Mouse (Mus musculus) G1E (cell line): ENCODE data around the gene Ubc. TPM values are rescaled to one million over a fixed set of nuclear protein-coding genes. Genes with fewer than 3 reads are reported as not detected.

Experiments used
- ATAC-seq: 2 replicates; pipeline ENCODE4 v1.8.0; 2016; ENCODE audit warnings: mild to moderate bottlenecking; ENCODE audit not compliant: insufficient number of reproducible peaks, poor library complexity, low FRiP score, severe bottlenecking; ENCODE audit errors: extremely low read depth
- DNase-seq: peaks from one replicate; pipeline ENCODE4 v3.0.0; 2012; ENCODE audit warnings: low spot score
- H3K27me3 ChIP-seq: 2 replicates; pipeline ENCODE4 v1.6.1; 2012; ENCODE audit warnings: mild to moderate bottlenecking, low read length, inconsistent platforms; ENCODE audit not compliant: insufficient read depth
- H3K36me3 ChIP-seq: replicated peaks from 2 replicates; pipeline ENCODE3; 2012; ENCODE audit warnings: mild to moderate bottlenecking, inconsistent platforms
- H3K4me1 ChIP-seq: 2 replicates; pipeline ENCODE4 v1.6.1; 2012; ENCODE audit warnings: low read depth, low read length, inconsistent platforms, mixed read lengths; ENCODE audit not compliant: insufficient read depth
- H3K4me3 ChIP-seq: 2 replicates; pipeline ENCODE4 v1.5.1; 2012; ENCODE audit warnings: low read depth, mild to moderate bottlenecking, inconsistent platforms, low read length, moderate library complexity, mixed read lengths
- H3K9me3 ChIP-seq: replicated peaks from 2 replicates; pipeline ENCODE4 v1.6.1; 2012; ENCODE audit warnings: inconsistent platforms
- CTCF ChIP-seq: IDR thresholded peaks from 2 replicates; pipeline ENCODE4 v1.5.1; 2012; ENCODE audit warnings: low read depth, low read length, inconsistent platforms, mixed read lengths
- GATA1 ChIP-seq: IDR thresholded peaks from 2 replicates; pipeline ENCODE4 v1.6.1; 2012; ENCODE audit warnings: borderline replicate concordance, low read length, inconsistent platforms, mixed read lengths
- GATA2 ChIP-seq: IDR thresholded peaks from 2 replicates; pipeline ENCODE4 v1.6.1; 2012; ENCODE audit warnings: low read depth, low read length, inconsistent platforms, borderline replicate concordance
- POLR2AphosphoS5 ChIP-seq: IDR thresholded peaks from 2 replicates; pipeline ENCODE4 v1.6.1; 2012; ENCODE audit warnings: low read depth, low read length, inconsistent platforms; ENCODE audit not compliant: insufficient replicate concordance
- TAL1 ChIP-seq: conservative IDR thresholded peaks from 2 replicates; pipeline ENCODE4 v1.6.1; 2012; ENCODE audit warnings: low read depth, low read length, inconsistent platforms, mixed read lengths
- polyA plus RNA-seq: library from polyadenylated mRNA; stranded (reverse); fragments of >175 nt; gene quantifications from 2 replicates; pipeline ENCODE4 v1.2.3, GENCODE M21; 2012
- total RNA-seq, 2 experiments: library from RNA; stranded (forward) in 1 of 2; stranded (reverse) in 1 of 2; fragments of 200-1000 nt in 1 of 2; fragments of >200 nt in 1 of 2; fragmentation: Nextera tagmentation in 1 of 2; gene quantifications; 2 replicates each; pipeline ENCODE4 v1.2.3; 2014 to 2017

Ubc gene
- total and polyA plus RNA-seq, 3 experiments = 92.4 to 495 (median 212) TPM

DNA sequence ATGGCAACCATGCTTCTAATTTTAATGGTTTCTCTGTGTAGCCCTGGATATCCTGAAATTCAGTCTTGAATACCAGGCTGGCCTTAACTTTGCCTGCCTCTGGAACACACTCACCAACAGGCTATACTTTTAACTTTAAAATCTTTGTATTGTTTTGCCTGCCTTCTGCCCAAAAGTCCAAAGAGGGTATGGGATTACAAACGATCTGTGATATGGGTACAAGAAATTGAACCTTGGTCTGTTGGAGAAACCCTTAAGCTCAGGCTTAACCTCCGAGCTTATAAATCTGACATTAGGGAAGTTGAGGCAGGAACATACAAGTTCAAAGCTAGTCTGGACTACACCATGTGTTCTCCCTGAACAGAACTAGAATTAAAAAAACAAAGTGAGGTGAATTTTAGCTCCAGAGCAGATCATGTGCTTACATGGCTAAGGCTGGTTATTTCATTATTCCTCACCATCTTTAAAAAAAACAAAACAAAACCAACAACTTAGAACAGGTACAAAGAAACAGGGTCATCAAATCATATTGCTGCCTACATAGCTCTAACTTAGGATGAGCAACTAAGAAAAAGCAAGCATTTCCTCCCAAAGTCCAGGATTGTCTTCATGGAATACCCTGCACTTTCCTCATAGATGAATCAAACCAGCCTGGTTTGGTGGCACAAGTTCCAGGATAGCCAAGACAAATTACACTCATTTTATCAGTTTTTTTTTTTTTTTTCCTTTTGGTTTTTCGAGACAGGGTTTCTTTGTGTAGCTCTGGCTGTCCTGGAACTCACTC, 6.2 kb downstream of the Ubc start:
- TF ChIP-seq CTCF = no peak
- no peak for TF ChIP-seq TAL1
- TF ChIP-seq GATA1 = no peak
- no peak for TF ChIP-seq POLR2AphosphoS5
- no peak for TF ChIP-seq GATA2
- H3K4me3 ChIP-seq = no peak overlapping the region
- H3K27me3 ChIP-seq = no peaks in the 10 kb centered on the region
- ATAC-seq (no peak), DNase-seq (no peak)
- H3K4me1 ChIP-seq = peaks cover 19% of the 10 kb centered on the region
- no peaks in the 10 kb centered on the region for H3K9me3 ChIP-seq
- peaks cover 52% of the 10 kb centered on the region for H3K36me3 ChIP-seq

DNA sequence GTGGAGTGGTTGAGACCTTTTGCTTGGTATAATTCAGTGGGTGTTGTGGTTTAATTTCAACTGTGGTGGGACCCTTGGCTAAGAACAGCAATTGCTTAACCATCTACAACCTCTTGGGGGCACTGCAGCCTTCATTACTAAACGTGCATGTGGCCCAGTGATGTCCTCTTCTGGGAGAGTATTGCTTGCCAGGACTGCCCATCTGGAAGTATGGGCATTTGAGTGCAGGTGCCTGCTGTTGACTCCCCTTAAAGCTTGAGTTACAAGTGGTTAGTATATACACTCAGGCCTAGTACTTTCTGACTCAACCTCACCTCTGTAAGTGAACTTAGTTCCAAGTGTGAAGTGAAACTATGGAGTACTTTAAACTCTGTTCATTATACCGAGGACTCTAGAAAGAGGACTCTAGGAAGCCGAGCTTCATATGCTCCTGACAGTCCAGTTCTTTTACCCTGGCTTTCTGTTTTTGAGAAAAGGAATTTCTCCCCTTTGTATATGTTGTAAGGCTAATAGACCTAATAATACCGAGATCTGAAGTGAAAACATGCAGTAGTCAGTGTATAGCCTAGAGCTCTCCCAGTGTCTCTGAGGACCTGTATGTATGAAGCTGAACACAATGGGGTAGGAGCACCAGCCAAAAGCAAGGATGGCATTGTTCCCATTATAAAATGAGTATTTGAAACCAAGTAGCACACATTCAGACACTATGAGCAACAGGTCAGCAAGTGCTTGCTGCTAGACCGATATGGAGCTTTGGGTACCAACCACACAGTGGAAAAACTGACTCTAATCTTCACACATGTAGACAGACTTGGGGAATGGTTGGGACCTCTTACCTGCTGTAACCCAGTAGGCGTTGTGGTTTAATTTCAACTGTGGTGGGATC, 7.1 kb downstream of the Ubc start:
- ATAC-seq = peak; percentile 50
- TF ChIP-seq GATA1 (no peak), TAL1 (no peak), CTCF (peak; percentile 52), POLR2AphosphoS5 (no peak; the same call in 1 of the 2 replicates), GATA2 (no peak)
- Histone ChIP-seq H3K36me3 (peaks cover 43% of the 10 kb centered on the region), H3K4me1 (peaks cover 14% of the 10 kb centered on the region; the same call in 1 of the 2 replicates), H3K27me3 (no peaks in the 10 kb centered on the region), H3K4me3 (no peak overlapping the region), H3K9me3 (no peaks in the 10 kb centered on the region)
- no peak for DNase-seq

DNA sequence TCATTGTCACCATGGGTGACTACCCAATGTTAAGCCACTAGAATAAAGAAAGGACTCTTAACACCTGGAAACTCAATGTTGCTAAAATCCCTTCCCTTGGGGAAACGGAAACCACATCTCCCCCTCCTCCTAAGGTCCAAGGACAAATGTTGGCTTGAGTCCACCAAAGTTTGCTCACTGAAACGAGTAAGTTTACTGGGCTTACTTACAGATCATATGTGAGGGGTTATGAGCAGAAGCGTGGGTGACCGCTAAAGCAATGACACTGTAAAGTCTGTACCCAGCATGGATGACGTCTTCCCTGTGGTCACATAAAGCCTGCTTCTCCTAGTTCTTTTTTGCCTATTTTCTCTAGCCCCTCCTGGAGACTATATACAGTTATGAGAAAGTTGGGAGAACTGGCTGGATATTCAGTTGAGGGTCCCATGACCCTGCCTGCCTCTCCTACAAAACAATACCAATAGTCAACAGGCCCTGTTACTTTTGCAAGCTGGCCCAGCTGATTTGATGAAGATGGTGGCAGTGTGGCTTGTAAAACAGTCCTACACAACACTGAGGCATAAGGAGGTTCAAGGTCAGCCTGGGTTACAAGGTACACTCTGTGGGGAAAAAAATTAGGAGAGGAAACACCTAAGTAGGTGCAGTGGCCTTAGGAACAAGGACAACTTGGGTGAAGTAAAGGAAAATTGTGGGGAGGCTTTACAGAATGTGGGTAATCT, 7.9 kb downstream of the Ubc start:
- DNase-seq (no peak), ATAC-seq (0 out of 2 replicates have a peak, but pooled peaks have one; percentile 4)
- Histone ChIP-seq H3K4me3 (no peak overlapping the region), H3K4me1 (peaks cover 14% of the 10 kb centered on the region; the same call in 1 of the 2 replicates), H3K9me3 (no peaks in the 10 kb centered on the region), H3K36me3 (peaks cover 43% of the 10 kb centered on the region), H3K27me3 (no peaks in the 10 kb centered on the region)
- TF ChIP-seq GATA2 (no peak), TAL1 (no peak), CTCF (no peak), GATA1 (no peak), POLR2AphosphoS5 (peak; percentile 48; the same call in 1 of the 2 replicates)

DNA sequence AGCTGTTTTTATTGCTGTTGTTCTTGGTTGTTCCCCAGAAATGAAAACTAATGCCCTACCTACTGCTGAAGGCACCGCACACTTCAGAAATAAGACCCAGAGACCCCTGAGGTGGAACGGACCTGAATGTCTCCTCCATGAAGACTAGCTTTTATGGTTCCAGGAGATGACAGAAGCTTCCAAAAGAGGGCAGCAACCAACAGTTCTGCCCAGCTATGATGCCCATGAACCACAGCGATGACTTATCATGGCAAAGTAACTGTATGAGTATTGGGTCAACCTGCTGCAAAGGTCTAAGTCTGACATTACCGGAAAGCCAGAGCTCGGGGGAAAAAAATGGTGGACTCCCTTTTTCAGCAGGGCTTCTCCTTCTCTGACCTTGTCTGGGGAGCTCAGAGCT, 11.1 kb downstream of the Ubc start:
- Histone ChIP-seq H3K9me3 (peaks cover 1% of the 10 kb centered on the region; the same call in 1 of the 2 replicates), H3K4me1 (peaks cover 3% of the 10 kb centered on the region; the same call in 1 of the 2 replicates), H3K4me3 (no peak overlapping the region), H3K27me3 (no peaks in the 10 kb centered on the region), H3K36me3 (peaks cover 22% of the 10 kb centered on the region)
- DNase-seq (no peak), ATAC-seq (no peak)
- no peak for TF ChIP-seq GATA2
- TF ChIP-seq POLR2AphosphoS5 = no peak
- no peak for TF ChIP-seq TAL1
- TF ChIP-seq CTCF = no peak

DNA sequence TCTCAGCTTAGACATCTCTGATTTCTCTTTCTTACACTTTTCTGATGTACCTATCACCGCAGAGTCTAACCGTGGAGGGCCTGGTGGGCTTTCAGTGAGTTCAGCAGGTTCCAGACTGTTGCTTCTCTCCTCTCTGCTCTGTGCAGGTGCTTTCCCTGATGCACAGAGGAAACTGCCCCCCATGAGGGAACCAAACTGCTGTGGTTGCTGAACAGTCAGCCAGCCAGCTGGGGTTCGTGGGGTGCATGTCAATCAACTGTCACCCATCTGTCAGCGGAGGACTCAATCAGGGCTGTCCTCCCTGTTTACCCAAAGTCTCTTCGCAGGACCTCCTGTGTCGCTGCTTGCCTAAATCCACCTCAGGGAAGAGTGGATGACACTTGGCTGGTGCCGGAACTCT, 12.8 kb downstream of the Ubc start:
- TF ChIP-seq POLR2AphosphoS5 (no peak), GATA1 (no peak), TAL1 (no peak), CTCF (no peak), GATA2 (no peak)
- Histone ChIP-seq H3K4me1 (no peaks in the 10 kb centered on the region), H3K4me3 (no peak overlapping the region), H3K27me3 (no peaks in the 10 kb centered on the region), H3K9me3 (peaks cover 6% of the 10 kb centered on the region; the same call in 1 of the 2 replicates), H3K36me3 (peaks cover 7% of the 10 kb centered on the region)
- DNase-seq (no peak), ATAC-seq (no peak)

DNA sequence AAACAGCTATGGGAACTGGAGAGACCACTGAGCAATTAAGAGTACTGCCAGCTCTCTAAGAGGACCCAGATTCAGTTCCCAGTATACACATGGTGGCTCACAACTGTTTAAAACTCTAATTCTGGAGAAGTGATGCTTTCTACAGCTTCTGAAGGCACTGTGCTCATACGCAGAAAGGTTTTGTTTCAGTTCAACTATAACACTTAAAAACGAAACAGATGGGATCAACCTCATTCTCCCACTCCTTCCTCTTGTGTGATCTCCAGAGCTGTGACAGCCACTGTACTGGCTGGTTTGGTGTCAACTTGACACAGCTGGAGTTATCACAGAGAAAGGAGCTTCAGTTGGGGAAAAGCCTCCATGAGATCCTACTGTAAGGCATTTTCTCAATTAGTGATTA, 14.1 kb downstream of the Ubc start:
- H3K36me3 ChIP-seq = no peaks in the 10 kb centered on the region
- no peak for ATAC-seq
- no peaks in the 10 kb centered on the region for H3K27me3 ChIP-seq
- H3K4me3 ChIP-seq = no peak overlapping the region
- no peak for DNase-seq
- TF ChIP-seq TAL1 (no peak), GATA2 (no peak), POLR2AphosphoS5 (no peak)
- no peaks in the 10 kb centered on the region for H3K4me1 ChIP-seq
- H3K9me3 ChIP-seq = peaks cover 6% of the 10 kb centered on the region; the same call in 1 of the 2 replicates
